In genomic region chr3:82214566-82215465, GRCm38 (mm10) we compare ENCODE assay signal across 22 mouse cellular contexts.
DNase-seq lines count a peak whose midpoint lies in the region; ATAC-seq and TF ChIP-seq lines count a peak whose summit lies in the region.
"Had no signal": no experiment of that assay in that cellular context is flagged by ENCODE, and none has a peak within 500 bp of the region (broad histone marks: within the 10 kb centered on the region; RNA-seq: fewer than 3 reads in every experiment).

No protein-coding gene starts in this region.

- no peak overlapping the region; the same call in 1 of the 2 replicates for H3K27ac ChIP-seq in lung, embryonic 14.5 days (ENCODE audit: low read depth)
- no peak overlapping the region for H3K27ac ChIP-seq in neural tube, embryonic 15.5 days (replicated peaks)
- H3K27ac ChIP-seq: embryonic facial prominence, embryonic 13.5 days; heart, embryonic 13.5 days; layer of hippocampus, adult 2 months had no signal

- no peak overlapping the region for H3K4me3 ChIP-seq in lung, embryonic 14.5 days (ENCODE audit: low read depth, low read length)
- H3K4me3 ChIP-seq in neural tube, embryonic 15.5 days (replicated peaks): no peak overlapping the region
- H3K4me3 ChIP-seq: embryonic facial prominence, embryonic 13.5 days; heart, embryonic 13.5 days; layer of hippocampus, adult 2 months; megakaryocyte, embryonic 14.5 days had no signal

- no peak for TF ChIP-seq CTCF in lung, embryonic 14.5 days (IDR thresholded peaks at IDR 0.05; ENCODE audit: low read depth)

- DNase-seq in heart, adult 18-20 months: peak; percentile 21 to 25
- DNase-seq in heart, postnatal 25 days (ENCODE audit: low spot score): no peak
- DNase-seq in lung, embryonic 14.5 days: peak; percentile 68
- DNase-seq in lung, postnatal 10 days: no peak
- DNase-seq in MN1 (ENCODE audit: low spot score): peak; percentile 36
- DNase-seq in kidney, postnatal 14 days: peak; percentile 38
- DNase-seq in B cell, adult 2 months: no peak
- DNase-seq: adrenal gland, postnatal 14 days; cerebellum, postnatal 10 days; gastrocnemius, postnatal 10 days; layer of hippocampus, postnatal 36 days; liver; thymus, adult 2 months had no signal

- H3K9ac ChIP-seq in lung, embryonic 14.5 days: no peak overlapping the region
- H3K9ac ChIP-seq in neural tube, embryonic 15.5 days (replicated peaks): no peak overlapping the region
- H3K9ac ChIP-seq: embryonic facial prominence, embryonic 13.5 days; heart, embryonic 13.5 days had no signal

- H3K36me3 ChIP-seq in lung, embryonic 14.5 days (ENCODE audit: insufficient read depth): no peaks in the 10 kb centered on the region
- no peaks in the 10 kb centered on the region for H3K36me3 ChIP-seq in neural tube, embryonic 15.5 days
- H3K36me3 ChIP-seq: embryonic facial prominence, embryonic 13.5 days; G1E; heart, embryonic 13.5 days had no signal

- intact Hi-C loops in heart, postnatal 25 days (cut with DNase I): no loop called here

- no peak overlapping the region for H3K4me2 ChIP-seq in lung, embryonic 14.5 days
- H3K4me2 ChIP-seq in neural tube, embryonic 15.5 days: no peak overlapping the region
- H3K4me2 ChIP-seq: embryonic facial prominence, embryonic 13.5 days; heart, embryonic 13.5 days had no signal

- WGBS in lung, embryonic 14.5 days: 40% methylated on average over 6 of the region's 6 CpGs
- 87% methylated on average over 6 of the region's 6 CpGs for WGBS in neural tube, embryonic 15.5 days

- no peaks in the 10 kb centered on the region for H3K27me3 ChIP-seq in lung, embryonic 14.5 days (ENCODE audit: insufficient read depth, low read length)
- no peaks in the 10 kb centered on the region for H3K27me3 ChIP-seq in neural tube, embryonic 15.5 days (replicated peaks)
- H3K27me3 ChIP-seq: embryonic facial prominence, embryonic 13.5 days; heart, embryonic 13.5 days; megakaryocyte, embryonic 14.5 days had no signal

- H3K4me1 ChIP-seq in lung, embryonic 14.5 days (ENCODE audit: insufficient read depth): no peaks in the 10 kb centered on the region
- no peaks in the 10 kb centered on the region for H3K4me1 ChIP-seq in neural tube, embryonic 15.5 days
- H3K4me1 ChIP-seq: embryonic facial prominence, embryonic 13.5 days had no signal

- ATAC-seq in lung, embryonic 14.5 days (ENCODE audit: insufficient read depth): peak; percentile 66; the same call in 1 of the 2 replicates
- no peak for ATAC-seq in neural tube, embryonic 15.5 days (ENCODE audit: low FRiP score)
- ATAC-seq: forebrain, embryonic 14.5 days; hindbrain, embryonic 16.5 days; intestine, embryonic 16.5 days had no signal

- no peaks in the 10 kb centered on the region for H3K9me3 ChIP-seq in lung, embryonic 14.5 days (ENCODE audit: low read depth, low read length)
- H3K9me3 ChIP-seq in neural tube, embryonic 15.5 days (replicated peaks): no peaks in the 10 kb centered on the region
- H3K9me3 ChIP-seq: embryonic facial prominence, embryonic 13.5 days; G1E; heart, embryonic 13.5 days; megakaryocyte, embryonic 14.5 days had no signal

Comparison
In these comparisons a context has a peak if more than half of its experiments do, and no peak if none do; other contexts are left out.
1. DNase-seq: peak in heart, adult 18-20 months (2 of 2), lung, embryonic 14.5 days (single experiment), MN1 (single experiment) and kidney, postnatal 14 days (single experiment); none in heart, postnatal 25 days (single experiment), lung, postnatal 10 days (single experiment) and B cell, adult 2 months (0 of 2).